Mouse (Mus musculus): Measurements from ENCODE around the gene Slc8a3.

Slc8a3 gene

DNA sequence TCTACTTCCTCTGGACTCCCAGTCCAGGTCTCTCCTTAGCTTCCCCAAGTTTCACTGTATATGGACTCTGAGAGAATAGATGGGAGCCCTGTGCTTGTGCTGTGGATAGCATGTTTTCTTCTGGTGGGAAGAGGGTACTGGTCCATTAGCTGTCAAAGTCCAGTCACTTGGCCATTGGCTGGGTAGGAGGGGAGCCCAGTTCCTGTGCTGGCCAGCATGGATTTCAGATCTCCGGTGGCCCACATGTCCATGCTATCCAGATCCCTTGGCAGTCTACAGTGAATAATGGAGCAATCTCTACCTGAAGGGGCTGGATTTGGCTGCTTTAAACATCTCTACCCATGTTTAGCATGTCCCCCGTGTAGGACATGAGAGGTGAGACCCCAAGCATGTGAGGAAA, 148.0 kb downstream of the Slc8a3 start:
- DNase-seq (ENCODE audit: low read depth, low spot score) = no peak

DNA sequence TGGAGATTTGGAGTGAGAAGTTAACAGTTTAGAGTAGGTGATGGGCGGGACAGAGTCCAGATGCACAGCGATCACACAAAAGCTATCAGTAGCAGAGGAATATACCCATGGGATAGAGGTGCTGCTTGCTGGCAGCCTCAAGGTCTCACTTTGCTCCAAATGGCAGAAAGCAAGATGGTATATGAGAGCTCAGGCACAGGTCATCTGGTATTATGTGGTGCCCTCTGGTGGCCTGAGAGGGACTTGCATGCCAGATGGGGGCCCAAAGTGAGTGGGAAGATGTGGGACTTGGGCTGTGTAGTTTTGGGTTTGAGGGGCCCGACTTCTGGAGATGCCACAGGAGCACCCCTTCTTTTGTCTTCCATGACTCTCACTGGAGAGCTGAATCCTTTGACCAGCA, 150.9 kb downstream of the Slc8a3 start:
- DNase-seq (ENCODE audit: low read depth, low spot score) = no peak

DNA sequence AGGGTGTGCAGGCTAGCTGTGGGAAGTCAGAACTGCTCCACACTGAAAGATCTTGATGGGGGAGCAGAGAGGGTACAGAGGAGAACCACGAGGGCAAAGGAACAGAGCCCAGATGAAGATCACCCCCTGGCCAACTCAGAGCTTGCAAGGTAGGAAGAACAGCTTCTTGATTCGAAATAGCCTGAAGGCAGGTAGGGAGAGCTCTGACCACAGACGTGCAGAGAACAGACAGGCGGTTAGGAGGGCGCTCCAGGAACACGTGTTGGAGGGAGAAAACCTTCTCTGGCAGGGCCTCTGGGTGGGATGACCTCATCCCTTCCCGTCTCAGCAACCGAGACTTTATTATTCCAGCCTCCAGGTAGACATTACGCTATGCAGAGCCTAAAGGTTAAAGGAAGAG, 157.7 kb downstream of the Slc8a3 start:
- no peak for DNase-seq (ENCODE audit: low read depth, low spot score)

DNA sequence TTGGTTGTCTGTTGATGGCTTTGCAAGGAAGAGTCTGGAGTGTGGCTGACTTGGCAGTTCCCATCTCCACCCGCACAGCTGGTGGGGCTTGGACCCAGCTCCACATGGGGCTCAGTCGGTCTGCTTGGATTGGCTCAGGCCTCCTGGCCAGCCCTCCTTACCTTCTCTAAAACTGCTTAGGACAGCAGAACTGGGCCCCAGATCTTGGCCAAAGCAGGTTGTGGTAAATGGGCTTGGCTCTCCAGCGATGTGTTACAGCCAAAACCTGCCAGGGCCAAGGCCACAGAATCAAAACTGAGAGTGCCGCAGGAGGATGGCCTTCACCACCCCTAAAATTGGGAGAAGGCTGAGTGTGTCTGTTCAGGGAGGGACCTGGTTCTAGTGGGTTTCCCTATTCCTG, 159.1 kb downstream of the Slc8a3 start:
- no peak for DNase-seq (ENCODE audit: low read depth, low spot score)

DNA sequence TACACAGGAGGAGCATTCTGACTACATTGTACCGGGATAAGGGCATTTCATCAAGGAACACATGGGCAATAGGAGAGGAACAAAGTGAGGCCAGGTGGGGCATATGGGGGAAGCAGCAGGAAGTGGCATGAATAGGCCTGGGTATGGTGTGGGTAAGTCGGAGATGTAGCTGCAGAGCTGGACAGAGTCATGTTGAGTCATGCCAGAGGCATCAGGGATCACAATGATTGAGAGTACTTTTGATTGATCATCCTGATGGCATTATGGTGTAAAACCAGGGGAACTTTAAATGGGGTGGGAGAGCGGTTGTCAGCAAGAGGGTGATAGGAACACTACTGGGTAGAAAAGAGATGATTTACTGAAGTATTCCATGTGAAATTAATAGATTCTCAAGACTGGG, 160.0 kb downstream of the Slc8a3 start:
- no peak for DNase-seq (ENCODE audit: low read depth, low spot score)

DNA sequence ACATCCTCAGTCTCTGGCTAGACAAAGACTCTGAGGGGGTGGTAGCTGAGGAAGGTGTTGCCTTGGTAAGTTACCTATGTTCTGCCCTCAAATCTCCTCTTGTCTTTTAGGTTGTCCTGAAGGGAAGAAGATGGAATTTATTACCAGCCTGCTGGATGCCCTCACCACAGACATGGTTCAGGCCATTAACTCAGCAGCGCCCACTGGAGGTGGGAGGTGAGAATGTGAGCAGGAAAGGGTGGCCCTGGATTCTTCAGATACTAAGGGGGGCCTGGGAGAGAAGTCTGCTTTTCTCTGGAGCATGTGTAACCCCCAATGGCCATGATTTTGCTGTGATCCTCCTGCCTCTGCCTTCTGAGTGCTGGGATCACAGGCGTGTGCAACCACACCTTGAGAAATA, 162.9 kb downstream of the Slc8a3 start:
- DNase-seq (ENCODE audit: low read depth, low spot score) = no peak

DNA sequence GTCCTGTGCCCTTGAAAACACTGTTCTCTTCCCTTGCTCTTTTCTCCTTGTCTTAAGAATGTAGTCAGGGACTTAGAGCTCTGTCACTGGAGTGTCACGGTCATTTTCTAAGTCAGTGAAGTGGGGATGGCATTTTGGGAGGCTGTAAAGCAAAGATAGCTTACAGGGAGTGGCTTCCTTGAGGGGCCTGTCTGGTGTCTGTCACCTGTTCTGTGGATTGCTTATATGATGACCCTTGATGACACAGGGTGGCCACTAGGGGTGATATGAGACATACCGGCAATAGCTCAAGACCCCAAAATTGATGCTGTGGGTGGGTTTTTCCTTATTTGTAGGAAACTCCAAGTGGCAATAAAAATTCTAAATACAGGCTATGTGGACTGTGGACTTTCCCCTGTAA, 164.5 kb downstream of the Slc8a3 start:
- no peak for DNase-seq (ENCODE audit: low read depth, low spot score)

DNA sequence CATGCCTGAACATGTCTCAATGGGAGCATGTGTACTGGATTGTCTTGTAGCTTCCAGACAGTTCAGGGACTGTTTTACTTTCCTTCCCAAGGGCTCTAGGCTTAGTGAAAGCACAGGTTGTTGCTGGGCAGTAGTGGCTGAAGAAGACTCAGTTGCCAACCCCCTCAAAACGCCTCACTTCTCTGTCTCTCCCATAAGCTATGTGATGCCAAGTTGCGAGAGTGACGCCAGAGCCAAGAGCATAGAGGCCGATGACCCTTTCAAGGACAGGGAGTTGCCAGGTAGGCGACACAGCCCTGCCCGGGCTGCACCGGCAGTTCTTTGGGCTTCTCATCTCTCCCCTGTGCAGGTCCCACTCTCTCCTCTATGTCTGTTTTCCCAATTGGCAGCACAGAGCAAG, 164.9 kb downstream of the Slc8a3 start:
- DNase-seq (ENCODE audit: low read depth, low spot score) = no peak

DNA sequence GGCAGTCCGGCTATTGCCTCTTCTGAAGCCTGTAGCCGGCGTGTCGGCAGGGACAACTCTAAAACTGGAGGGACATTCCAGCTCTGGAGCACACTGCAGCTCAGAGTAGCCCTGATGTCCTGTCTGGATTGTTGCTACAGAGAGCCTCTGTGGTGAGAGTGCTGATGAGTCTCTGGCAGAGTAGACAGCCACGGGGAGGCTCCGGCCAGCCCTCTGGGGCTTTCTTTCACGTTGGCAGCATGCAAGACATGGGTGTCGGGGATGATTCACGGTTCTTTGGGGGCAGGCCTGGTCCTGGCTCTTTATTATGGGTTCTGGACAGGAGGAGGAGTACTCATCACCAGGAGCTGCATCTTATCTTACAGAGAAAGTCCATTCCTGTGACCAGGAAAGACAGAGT, 165.8 kb downstream of the Slc8a3 start:
- no peak for DNase-seq (ENCODE audit: low read depth, low spot score)

DNA sequence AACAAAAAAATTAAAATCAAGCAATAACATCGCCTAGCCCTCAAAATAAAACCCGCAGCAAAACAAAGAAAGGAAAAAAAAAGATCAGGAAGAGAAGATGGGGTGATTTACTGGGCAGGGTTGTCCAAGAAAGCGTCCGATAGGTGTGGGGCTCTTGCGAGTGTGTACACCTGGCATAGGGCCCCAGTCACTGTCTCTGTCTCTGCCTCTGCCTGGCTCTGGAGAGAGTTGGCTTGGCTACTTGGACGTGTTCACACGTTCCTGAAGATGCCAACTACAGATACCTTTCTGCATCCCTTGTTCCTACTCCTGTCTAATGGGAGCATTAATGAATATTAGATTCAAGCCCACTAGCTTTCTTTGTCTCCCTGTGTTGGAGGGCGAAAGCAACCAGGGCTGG, 166.4 kb downstream of the Slc8a3 start:
- DNase-seq (ENCODE audit: low read depth, low spot score) = no peak

DNA sequence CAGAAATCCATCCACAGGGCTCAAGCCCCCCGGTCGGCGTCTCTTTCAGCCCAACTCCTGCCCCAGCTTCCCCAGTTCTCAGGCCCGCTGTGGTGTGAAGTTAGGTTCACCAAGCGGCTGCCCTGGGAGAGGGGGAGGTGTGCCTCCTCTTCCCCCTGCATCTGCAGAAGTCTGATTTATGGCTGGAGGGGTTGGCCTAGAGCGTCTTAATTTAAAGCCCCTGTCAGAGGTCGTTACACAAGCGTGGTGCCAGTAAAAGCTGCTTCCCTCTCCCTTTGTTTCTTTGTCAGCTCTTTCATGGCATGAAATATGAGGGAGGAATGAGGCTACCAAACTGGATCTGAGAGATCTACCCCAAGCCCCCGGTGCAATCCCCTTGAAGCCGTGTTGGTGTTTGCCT, 166.9 kb downstream of the Slc8a3 start:
- DNase-seq (ENCODE audit: low read depth, low spot score) = no peak

DNA sequence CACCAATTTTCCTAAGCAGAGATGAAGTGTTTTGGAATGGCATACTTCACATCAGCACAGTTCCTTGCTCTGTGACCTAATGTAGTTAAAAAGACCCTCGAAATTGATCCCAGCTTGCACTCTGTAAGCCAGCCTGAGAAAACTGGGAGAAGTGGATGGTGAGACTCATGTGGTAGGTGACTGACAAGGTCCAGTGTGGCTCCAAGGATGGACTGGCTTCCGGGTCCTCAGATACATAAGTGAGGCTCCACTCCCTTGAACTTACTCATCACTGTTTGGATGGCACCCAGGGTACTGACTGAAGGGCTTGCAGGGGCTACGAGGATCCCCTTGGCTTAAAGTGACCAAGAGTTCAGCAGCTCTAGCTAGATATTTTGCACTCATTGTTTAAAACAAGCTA, 169.4 kb downstream of the Slc8a3 start:
- no peak for DNase-seq (ENCODE audit: low read depth, low spot score)

DNA sequence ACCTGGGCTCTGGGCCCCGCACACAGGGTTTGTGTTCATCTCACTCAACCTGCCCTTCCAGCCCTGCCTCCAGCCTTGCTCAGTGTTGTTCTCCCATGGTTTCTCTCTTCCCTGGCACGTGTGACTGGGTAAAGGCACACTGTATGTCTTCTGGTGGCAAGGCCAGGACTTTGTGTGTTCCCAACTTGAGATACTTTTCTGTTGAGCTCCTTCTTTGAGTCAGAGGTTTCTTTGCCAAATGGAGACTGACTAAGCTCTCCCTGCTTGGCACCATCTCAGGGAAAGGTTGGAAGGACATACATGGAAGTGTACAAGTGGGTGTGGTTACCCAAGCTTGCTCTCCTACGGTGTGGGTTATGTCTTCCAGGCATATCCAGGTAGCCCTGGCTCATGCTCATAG, 169.8 kb downstream of the Slc8a3 start:
- DNase-seq (ENCODE audit: low read depth, low spot score) = no peak

DNA sequence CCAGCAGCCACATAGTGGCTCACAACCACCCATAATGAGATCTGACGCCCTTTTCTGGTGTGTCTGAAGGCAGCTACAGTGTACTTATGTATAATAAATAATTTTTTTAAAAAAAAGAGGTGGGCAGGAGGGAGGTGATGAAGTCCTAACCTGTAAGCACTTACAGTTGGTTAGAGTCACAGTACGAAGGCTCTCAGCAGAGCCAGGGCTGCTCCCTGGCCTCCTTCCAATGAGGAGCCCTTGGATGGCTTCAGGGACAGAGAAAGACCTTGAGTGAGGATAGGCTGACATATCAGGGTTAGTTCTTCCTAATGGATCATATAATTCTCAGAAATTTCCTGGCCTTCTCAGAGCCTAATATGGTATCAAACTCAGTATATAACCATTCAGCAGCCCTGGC, 171.7 kb downstream of the Slc8a3 start:
- no peak for DNase-seq (ENCODE audit: low read depth, low spot score)

DNA sequence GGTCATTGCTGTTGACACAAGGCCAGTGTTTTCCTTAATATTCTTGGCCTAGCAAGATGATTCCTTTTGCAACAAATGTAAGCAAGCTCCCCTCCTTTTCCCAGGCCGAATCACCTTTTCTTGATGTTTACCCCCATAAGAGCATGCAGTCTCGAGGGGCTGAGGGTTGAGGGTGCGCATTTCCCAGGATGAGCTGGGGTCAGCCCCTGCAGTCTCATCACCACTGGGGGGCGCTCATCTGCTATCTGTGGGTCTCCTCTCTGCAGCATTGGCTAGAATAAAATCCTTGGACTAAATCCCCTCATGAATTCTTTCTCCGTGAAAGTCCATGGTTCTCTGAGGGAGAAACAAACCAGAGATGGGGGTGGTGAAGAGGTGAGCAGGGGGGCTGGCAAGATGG, 172.1 kb downstream of the Slc8a3 start:
- DNase-seq (ENCODE audit: low read depth, low spot score) = no peak

DNA sequence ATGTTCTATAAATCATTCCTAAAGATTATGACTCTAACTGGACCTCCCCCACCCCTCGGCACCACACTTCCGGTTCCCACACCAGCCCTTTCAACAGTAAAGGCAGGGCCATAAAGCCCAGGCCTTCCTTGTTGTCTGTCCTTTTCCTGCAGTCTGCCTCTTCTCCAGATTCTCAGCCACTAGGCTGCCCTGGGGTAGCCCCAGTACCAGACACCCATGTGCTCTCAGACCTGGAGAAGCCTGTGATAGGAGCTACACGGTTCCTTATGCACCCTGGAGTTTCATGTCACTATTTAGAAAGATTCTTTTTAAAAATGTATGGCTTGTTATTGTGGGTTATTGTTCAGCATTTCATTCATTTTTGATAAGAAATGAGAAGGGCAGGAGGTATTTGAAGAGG, 172.6 kb downstream of the Slc8a3 start:
- DNase-seq (ENCODE audit: low read depth, low spot score) = no peak

DNA sequence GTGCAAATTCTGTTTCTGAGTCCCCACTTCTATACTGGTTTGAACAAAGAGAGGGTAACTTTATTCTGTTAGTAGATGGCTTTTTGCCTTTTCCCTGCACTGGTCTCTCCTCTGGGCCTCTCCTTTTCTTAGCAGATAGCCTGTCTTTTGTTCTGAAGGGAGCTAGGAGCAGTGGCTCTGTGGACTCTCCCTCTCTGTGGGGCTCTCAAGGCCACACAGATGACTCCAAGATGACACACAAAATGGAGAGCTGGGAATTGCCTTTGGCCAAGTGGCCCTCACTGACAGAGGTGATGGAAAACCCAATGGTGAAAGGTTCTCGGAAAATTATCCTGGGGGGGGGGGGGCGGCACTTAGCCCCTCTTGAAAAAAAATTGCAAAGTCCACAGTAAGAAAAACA, 173.0 kb downstream of the Slc8a3 start:
- DNase-seq (ENCODE audit: low read depth, low spot score) = no peak

DNA sequence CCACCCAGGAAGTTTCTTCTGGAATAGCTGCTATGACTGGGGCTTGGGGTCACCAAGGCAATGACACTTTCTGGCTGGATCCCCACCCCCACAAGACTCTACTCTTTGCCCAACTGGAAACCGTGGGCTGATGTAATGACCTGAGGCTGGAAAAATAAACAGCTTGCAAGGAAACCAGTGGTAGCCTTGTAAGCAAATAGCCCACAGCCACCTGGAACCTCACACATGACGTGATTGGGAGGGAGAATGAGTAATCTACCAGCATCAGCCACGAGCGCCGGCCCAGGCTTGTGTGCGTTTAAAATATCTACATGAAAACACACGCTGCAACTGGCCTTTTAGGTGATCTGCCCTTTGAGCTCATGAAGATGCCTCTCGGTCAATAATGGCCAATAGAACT, 176.1 kb downstream of the Slc8a3 start:
- no peak for DNase-seq (ENCODE audit: low read depth, low spot score)

DNA sequence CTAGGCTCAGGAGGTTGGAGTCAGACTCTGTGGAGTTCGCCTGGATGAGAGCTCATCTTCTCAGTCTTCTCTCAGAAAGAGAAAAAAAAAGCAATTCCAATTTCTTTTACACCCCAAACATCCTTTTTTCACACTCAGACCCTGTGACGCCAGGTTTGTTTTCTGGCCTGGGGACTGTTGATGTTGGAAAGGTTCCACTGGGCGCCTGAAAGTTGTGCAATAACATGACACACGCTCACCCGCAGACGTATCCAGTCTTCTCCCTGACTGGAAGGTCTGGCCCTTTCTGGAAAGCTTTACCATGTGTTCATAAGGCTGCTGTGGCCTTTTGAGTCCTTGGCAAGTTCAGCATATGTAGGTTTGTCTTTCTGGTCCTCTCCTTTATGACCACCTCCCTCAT, 177.3 kb downstream of the Slc8a3 start:
- no peak for DNase-seq (ENCODE audit: low read depth, low spot score)

DNA sequence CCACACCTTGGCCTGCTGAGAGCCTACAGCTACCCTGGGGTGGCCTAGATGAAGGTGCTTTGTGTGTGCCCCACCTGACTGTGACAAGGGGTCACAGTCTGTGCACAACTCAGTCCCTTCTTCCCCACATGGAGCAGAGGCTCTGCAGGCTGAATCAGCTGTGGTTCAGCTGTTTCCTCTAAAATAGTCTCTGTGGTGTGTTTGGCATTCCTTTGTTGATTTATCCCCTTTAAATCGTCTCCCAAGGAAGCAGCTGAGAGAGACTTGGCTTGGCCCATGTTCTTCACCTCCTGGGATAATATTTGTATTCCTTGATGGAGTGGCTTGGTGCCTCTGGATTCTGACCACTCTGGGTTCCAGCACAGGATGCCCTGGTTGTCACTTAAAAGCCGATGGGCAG, 180.9 kb downstream of the Slc8a3 start:
- no peak for DNase-seq (ENCODE audit: low read depth, low spot score)

DNA sequence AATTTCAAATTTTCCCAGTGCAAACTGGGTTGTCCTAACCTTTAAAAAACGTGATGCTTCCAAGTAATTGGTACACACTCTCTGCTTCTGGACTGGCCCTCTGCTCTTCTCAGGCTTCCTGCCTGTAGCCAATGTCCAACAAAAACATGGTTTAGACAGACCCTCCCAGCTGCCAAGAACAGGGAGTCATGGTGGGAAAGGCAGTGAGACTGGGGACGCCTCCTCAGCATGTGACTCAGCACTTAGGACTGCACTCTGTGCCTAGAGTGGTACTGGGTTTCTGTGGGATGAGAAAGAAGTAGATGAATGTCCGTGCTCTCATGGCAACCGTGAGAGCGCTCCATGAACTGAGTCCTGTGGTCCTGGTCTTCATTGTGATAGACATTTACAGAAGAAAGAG, 182.1 kb downstream of the Slc8a3 start:
- DNase-seq (ENCODE audit: low read depth, low spot score) = no peak

DNA sequence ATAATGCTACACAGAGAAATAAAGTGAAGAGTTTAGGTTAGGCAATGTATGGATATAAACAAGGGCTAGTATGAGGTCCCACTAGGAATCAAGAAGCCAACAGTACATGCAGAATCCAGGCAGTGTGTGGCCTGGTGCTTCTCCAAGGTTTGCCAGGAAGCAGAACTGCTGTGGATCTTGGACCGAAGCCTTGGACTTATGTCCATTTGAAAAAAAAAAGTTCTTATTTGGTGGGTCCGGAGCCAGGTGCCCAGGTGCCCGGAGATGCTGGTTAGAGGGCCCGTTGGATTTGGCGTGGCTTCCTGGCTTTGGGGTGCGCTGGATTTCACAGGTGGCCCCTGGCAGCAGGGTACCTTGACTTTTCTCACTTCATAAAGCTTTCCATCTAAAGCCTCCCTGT, 185.0 kb downstream of the Slc8a3 start:
- DNase-seq (ENCODE audit: low read depth, low spot score) = no peak
